Mouse (Mus musculus) megakaryocyte, embryonic 14.5 days (primary cell): Measurements from ENCODE around the gene Atp1b3.

Experiments used
- FLI1 ChIP-seq: IDR thresholded peaks from 2 replicates; pipeline ENCODE4 v1.6.1; 2012; ENCODE audit warnings: low read length, inconsistent platforms, mixed read lengths
- GATA1 ChIP-seq: IDR thresholded peaks from 3 replicates; pipeline ENCODE4 v1.6.1; 2012; ENCODE audit warnings: mixed read lengths, low read length, inconsistent platforms, borderline replicate concordance

DNA sequence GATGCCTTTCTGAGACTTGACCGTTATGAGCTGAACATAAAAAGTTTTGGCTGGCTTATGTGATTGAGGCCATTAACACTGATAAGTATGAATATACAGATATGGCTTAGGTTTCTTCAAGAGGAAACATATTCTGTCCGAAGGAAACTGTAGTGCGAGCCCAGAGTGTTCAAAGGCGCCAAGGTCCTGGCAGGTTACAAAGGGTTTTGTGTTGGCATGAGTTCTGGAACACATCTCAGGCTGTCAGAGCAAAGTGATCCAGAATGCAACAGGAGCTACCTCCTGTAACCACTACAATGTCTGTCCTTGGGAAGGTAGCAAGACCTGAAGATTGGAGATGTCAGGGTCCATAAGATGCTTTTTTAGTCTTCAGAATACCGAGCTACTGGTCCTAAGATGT, 44.9 kb downstream of the Atp1b3 start:
- no peak for TF ChIP-seq GATA1
- no peak for TF ChIP-seq FLI1
